Comparison of ENCODE assay signal across 25 mouse cellular contexts in the genomic region with DNA sequence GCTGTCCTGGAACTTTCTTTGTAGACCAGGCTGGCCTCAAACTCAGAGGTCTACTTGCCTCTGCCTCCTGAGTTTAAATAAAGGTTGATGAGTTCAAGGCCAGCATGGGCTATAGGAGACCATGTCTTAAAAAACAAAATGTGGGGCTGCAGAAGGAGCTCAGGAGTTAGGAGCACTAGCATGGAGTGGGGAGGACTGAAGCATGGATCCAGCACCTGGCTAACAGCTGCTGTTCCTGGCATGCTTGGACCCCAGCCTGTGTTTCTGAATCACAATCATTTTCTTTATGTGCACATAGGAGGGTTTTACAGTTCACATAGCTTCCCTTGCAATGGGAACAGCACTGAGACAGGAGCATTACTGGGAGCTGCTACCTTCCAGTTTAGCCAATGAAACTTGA. TPM values are rescaled to one million over a fixed set of nuclear protein-coding genes. Genes with fewer than 3 reads are reported as not detected.
A peak's percentile ranks its signal among the peaks of the same experiment; 100 is the strongest.
DNase-seq lines count a peak whose midpoint lies in the region; ATAC-seq and TF ChIP-seq lines count a peak whose summit lies in the region.
"Had no signal": no experiment of that assay in that cellular context is flagged by ENCODE, and none has a peak within 500 bp of the region (broad histone marks: within the 10 kb centered on the region; RNA-seq: fewer than 3 reads in every experiment).

No protein-coding gene starts in this region.

- no peaks in the 10 kb centered on the region for H3K79me2 ChIP-seq in myocyte (ENCODE audit: control insufficient read depth, insufficient read depth)

- no peak overlapping the region for H3K9ac ChIP-seq in liver, embryonic 13.5 days
- H3K9ac ChIP-seq: forebrain, embryonic 13.5 days; heart, embryonic 13.5 days had no signal

- ATAC-seq in liver, embryonic 13.5 days (ENCODE audit: low read depth), result no peak
- ATAC-seq: forebrain, embryonic 13.5 days; forebrain, embryonic 16.5 days; hindbrain, embryonic 16.5 days; Patski had no signal

- H3K4me3 ChIP-seq in kidney, adult 2 months (ENCODE audit: insufficient read depth, low read depth, low read length), result no peak overlapping the region
- H3K4me3 ChIP-seq in liver, embryonic 13.5 days (replicated peaks), result no peak overlapping the region
- no peak overlapping the region for H3K4me3 ChIP-seq in myocyte
- H3K4me3 ChIP-seq: forebrain, embryonic 10.5 days; forebrain, embryonic 13.5 days; heart, adult 2 months; heart, embryonic 10.5 days; heart, embryonic 13.5 days had no signal

- no peaks in the 10 kb centered on the region for H3K27me3 ChIP-seq in kidney, adult 2 months (replicated peaks; ENCODE audit: control insufficient read depth, insufficient read depth, low read length)
- H3K27me3 ChIP-seq in liver, embryonic 13.5 days, result no peaks in the 10 kb centered on the region
- H3K27me3 ChIP-seq in myocyte (ENCODE audit: control insufficient read depth, insufficient read depth, insufficient read length), result no peaks in the 10 kb centered on the region
- H3K27me3 ChIP-seq: forebrain, embryonic 13.5 days; heart, embryonic 13.5 days; Patski had no signal

- 0 out of 2 replicates have a peak overlapping the region, but pooled peaks have one; percentile 21 for H3K4me2 ChIP-seq in liver, embryonic 13.5 days
- no peak overlapping the region for H3K4me2 ChIP-seq in myocyte (ENCODE audit: low read depth)
- H3K4me2 ChIP-seq: forebrain, embryonic 13.5 days; heart, embryonic 13.5 days had no signal

- H3K9me3 ChIP-seq in liver, embryonic 13.5 days (replicated peaks), result no peaks in the 10 kb centered on the region
- H3K9me3 ChIP-seq: forebrain, embryonic 10.5 days; forebrain, embryonic 13.5 days; heart, embryonic 10.5 days; heart, embryonic 13.5 days had no signal

- no peaks in the 10 kb centered on the region for H3K36me3 ChIP-seq in kidney, adult 2 months (ENCODE audit: control insufficient read depth, insufficient read depth, low read length)
- peaks cover 3% of the 10 kb centered on the region; the same call in 1 of the 2 replicates for H3K36me3 ChIP-seq in liver, embryonic 13.5 days
- H3K36me3 ChIP-seq in myocyte (ENCODE audit: control insufficient read depth, insufficient read depth), result no peaks in the 10 kb centered on the region

- no peak overlapping the region for H3ac ChIP-seq in myocyte (ENCODE audit: control insufficient read depth, insufficient read length)

- no peak for TF ChIP-seq CTCF in kidney, adult 2 months (conservative IDR thresholded peaks at IDR 0.05; ENCODE audit: insufficient read depth, insufficient read length, low read depth, low read length)

- no peak for DNase-seq in kidney, adult 2 months
- DNase-seq in kidney, adult 8-10 months, result no peak
- no peak for DNase-seq in liver, embryonic 13.5 days
- DNase-seq in liver (no peak), NIH3T3 (ENCODE audit: low read depth) (peak; percentile 29)
- no peak for DNase-seq in left cerebral cortex, adult 9 months (ENCODE audit: low spot score in 2 of 2)
- DNase-seq in kidney, adult 11 months, result no peak
- DNase-seq: adrenal gland, adult 2 months; adrenal gland, postnatal 25 days; cerebellum, adult 11-12 months; cerebellum, adult 9-10 months; cerebellum, postnatal 14 days; gastrocnemius, postnatal 10 days; gastrocnemius, postnatal 36 days; heart, adult 2 months; heart, postnatal 14 days; heart, postnatal 4 days had no signal

- peaks cover 17% of the 10 kb centered on the region; the same call in 1 of the 2 replicates for H3K4me1 ChIP-seq in kidney, adult 2 months (ENCODE audit: control insufficient read depth, insufficient read depth, low read length)
- H3K4me1 ChIP-seq in liver, embryonic 13.5 days (replicated peaks), result peaks cover 47% of the 10 kb centered on the region

- no peak for TF ChIP-seq POLR2A in kidney, adult 2 months (IDR thresholded peaks at IDR 0.05; ENCODE audit: low read depth, low read length)
- TF ChIP-seq POLR2A in myocyte (IDR thresholded peaks at IDR 0.05; ENCODE audit: insufficient read length, low read depth), result no peak

- H3K27ac ChIP-seq in kidney, adult 2 months (ENCODE audit: insufficient read depth, low read depth, low read length), result peak overlapping the region; percentile 2; the same call in 1 of the 2 replicates
- H3K27ac ChIP-seq in liver, embryonic 13.5 days, result peak overlapping the region; percentile 56; the same call in 1 of the 2 replicates
- H3K27ac ChIP-seq: forebrain, embryonic 13.5 days; heart, adult 2 months; heart, embryonic 10.5 days; heart, embryonic 13.5 days had no signal

TF ChIP-seq in myocyte, 11 proteins besides CTCF, POLR2A, EP300 and RAD21:
- no peak for TF ChIP-seq E2F4 (IDR thresholded peaks at IDR 0.05; ENCODE audit: insufficient read depth)
- TF ChIP-seq MYOG (IDR thresholded peaks at IDR 0.05; ENCODE audit: control insufficient read depth in 1 of 3, insufficient read depth in 1 of 3, insufficient read length in 2 of 3, low read depth in 2 of 3), result peak in 1 of 3 experiments; percentile 49
- TF ChIP-seq POLR2AphosphoS2 (IDR thresholded peaks at IDR 0.05; ENCODE audit: insufficient read length, low read depth), result no peak
- TF ChIP-seq CEBPB (IDR thresholded peaks at IDR 0.05; ENCODE audit: insufficient read depth, poor library complexity, severe bottlenecking), result no peak
- no peak for TF ChIP-seq SRF (IDR thresholded peaks at IDR 0.05; ENCODE audit: control insufficient read depth, insufficient read length, low read depth)
- TF ChIP-seq REST (IDR thresholded peaks at IDR 0.05; ENCODE audit: insufficient read depth, insufficient read length), result no peak
- TF ChIP-seq MAX (IDR thresholded peaks at IDR 0.05; ENCODE audit: low read depth), result no peak
- TF ChIP-seq TCF12 (IDR thresholded peaks at IDR 0.05; ENCODE audit: insufficient read depth, poor library complexity, severe bottlenecking), result no peak
- no peak for TF ChIP-seq TCF3 (IDR thresholded peaks at IDR 0.05; ENCODE audit: insufficient read length, low read depth)
- TF ChIP-seq MYOD1 (IDR thresholded peaks at IDR 0.05; ENCODE audit: control insufficient read depth in 1 of 3, insufficient read length in 2 of 3, low read depth in 2 of 3), result peak in 2 of 3 experiments; percentile 61 to 65
- no peak for TF ChIP-seq USF1 (IDR thresholded peaks at IDR 0.05; ENCODE audit: low read depth)

RNA-seq across cellular contexts. Expression of gene Wwp2, which starts 11.5 kb away (rescaled TPM):
- 44.0 and 46.3 TPM in 2 replicates for polyA plus RNA-seq in kidney, adult 2 months (2012; rRNA removed)
- polyA plus RNA-seq in liver, embryonic 13.5 days (2015; fragmentation: Nextera tagmentation; extraction: Ambion mirVana), result 27.7 and 35.0 TPM in 2 replicates
- 59.8 TPM for polyA plus RNA-seq in myocyte (2012; fragmentation: generic; extraction: Trizol)

RNA-seq across cellular contexts. Expression of gene Nob1, which starts 22.9 kb away (rescaled TPM):
- polyA plus RNA-seq in kidney, adult 2 months (2012; rRNA removed), result 23.1 and 25.6 TPM in 2 replicates
- 47.8 and 52.0 TPM in 2 replicates for polyA plus RNA-seq in liver, embryonic 13.5 days (2015; fragmentation: Nextera tagmentation; extraction: Ambion mirVana)
- 61.4 TPM for polyA plus RNA-seq in myocyte (2012; fragmentation: generic; extraction: Trizol)

RNA-seq across cellular contexts. Expression of gene Nqo1, which starts 44.7 kb away (rescaled TPM):
- 41.0 and 42.9 TPM in 2 replicates for polyA plus RNA-seq in kidney, adult 2 months (2012; rRNA removed)
- polyA plus RNA-seq in liver, embryonic 13.5 days (2015; fragmentation: Nextera tagmentation; extraction: Ambion mirVana), result 17.8 and 19.7 TPM in 2 replicates
- polyA plus RNA-seq in myocyte (2012; fragmentation: generic; extraction: Trizol), result 11.6 TPM
